Mouse (Mus musculus) MN1 (cell line): Measurements from ENCODE around the gene Hist1h2ab.
A peak's percentile ranks its signal among the peaks of the same experiment; 100 is the strongest.
"Not testable (repeated sequence)": the region's sequence is repeated elsewhere in the genome, so short reads cannot be mapped to it uniquely, and the experiment has no call there.

Experiments
- DNase-seq: peaks from one replicate; pipeline ENCODE4 v3.0.0-alpha.2; 2016; ENCODE audit warnings: low spot score

The Hist1h2ab gene

DNA sequence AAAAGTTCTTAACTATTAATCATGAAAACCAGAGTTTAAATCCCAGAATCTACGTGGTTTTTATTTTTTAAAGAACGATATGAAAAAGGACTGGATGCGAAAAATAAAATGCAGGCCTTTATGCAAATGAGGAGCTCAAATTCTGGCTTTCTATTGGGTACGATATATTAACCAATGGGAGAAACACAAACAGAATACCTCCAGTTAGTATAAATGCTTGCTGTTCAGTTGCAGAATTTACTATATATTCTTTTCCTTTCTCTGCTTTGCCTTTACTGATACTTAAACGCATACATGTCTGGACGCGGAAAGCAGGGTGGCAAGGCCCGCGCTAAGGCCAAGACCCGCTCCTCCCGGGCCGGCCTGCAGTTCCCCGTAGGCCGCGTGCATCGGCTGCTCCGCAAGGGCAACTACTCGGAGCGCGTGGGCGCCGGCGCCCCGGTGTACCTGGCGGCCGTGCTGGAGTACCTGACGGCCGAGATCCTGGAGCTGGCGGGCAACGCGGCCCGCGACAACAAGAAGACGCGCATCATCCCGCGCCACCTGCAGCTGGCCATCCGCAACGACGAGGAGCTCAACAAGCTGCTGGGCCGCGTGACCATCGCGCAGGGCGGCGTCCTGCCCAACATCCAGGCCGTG is at the start of gene Hist1h2ab:
Hist1h2ab (plus strand) TSS at position 288 of the 639 bp plus-strand sequence.
- DNase-seq: peak; percentile 74

DNA sequence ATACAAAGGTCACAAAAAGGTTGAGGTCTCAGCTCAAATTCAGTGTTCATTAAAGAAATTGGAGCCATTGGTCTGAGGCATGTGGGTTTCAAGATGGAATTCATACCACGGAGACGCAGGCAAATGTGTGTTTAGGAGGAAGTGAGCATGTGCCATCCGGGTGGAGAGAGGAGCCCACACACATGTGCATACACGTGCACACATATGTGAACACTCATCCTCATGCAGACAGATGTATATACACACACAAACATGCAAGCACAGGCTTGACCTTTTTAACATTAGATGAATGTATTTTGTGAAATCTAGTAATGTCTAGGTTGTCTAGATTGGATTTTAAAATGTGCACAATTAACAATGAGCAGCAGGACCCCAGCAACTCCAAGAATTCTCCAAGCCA is 48.7 kb upstream of the Hist1h2ab start:
- no peak for DNase-seq

DNA sequence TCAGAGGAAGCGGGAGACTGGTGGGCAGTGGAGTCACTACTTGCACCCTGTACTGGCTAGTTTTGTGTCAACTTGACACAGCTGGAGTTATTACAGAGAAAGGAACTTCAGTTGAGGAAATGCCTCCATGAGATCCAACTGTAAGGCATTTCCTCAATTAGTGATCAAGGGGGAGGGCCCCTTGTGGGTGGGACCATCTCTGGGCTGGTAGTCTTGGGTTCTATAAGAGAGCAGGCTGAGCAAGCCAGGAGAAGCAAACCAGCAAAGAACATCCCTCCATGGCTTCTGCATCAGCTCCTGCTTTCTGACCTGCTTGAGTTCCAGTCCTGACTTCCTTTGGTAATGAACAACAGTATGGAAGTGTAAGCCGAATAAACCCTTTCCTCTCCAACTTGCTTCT is 48.1 kb upstream of the Hist1h2ab start:
- not testable (repeated sequence) for DNase-seq

DNA sequence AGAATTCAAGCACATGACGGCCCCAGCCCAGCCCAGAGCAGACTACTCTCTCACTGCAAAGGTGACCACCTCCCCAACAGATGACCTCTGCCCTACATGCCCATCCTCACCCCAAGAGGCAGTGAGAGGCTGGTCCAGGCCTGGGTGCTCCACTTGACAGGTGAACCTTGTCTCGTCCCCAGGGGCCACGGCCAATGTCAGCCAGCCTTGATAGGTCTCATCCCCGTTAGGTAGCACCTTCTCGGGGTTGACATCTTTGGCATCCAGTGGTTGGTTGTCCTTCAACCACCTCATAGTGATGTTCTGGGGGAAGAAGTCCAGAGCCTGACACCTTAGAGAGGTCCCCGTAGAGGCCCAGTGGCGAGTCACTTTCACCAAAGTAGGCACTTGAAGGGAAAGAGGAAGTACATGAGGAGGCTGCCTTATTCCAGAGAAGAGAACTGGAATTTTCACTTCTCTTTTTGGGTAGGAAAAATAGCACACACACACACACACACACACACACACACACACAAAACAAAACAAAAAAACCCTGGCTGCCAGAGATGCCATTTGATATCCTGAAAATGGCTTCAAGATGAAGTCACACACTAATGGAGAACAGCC is 45.1 kb upstream of the Hist1h2ab start:
- no peak for DNase-seq

DNA sequence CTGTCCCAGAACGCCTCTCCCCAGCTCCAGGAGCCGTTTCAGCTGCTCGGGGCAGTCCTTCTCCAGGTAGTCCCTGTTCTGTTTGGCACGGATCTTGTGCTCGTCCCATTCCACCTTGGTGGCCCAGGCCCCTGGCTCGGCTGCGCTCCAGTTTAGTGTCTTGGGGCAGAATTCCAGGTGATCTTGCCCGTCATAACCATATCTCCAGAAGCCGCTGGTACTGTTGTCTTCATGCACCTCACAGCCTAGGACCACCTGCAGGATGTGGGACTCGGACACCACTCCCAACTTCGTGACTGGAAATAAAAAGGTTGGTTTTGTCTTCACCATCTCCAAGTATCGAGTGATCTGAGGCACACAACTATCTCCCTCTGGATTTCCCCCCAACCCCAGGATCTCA is 44.2 kb upstream of the Hist1h2ab start:
- no peak for DNase-seq

DNA sequence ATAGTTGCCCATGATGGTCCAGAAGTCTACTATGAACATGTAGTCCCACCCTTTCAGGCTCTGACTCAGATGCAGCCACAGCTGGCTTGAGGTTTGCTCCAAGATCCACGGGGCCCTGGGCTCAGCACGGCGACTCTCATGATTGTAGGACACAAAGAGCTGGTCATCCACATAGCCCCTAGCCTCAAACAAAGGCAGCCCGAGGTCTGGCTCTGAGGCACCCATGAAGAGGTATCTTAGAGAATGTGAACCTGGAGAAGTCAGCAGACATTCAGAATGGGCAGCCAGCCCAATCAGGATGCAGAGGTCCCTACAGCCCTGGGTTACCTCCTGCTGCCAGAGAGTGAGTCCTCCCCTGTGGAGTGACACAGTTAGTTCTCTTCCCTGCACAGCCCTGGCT is 42.9 kb upstream of the Hist1h2ab start:
- no peak for DNase-seq

DNA sequence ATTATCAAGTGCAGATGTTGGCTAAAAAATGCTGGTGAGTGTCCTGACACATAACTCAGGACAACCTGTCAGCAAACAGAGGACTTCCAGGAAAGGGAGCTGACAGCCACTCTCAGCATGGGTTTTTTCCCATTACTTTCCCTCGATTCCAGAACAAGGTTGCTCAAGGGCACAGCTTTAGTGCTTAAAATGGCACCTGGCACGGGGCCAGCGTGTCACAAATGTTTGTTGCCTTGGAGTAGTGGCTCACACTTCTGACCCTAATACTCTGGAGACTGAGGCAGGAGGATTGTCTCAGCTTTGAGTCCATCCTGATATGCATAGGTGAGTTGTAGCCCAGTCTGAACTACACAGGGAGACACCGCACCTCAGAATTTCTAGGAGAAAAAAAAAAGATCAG is 42.3 kb upstream of the Hist1h2ab start:
- no peak for DNase-seq

DNA sequence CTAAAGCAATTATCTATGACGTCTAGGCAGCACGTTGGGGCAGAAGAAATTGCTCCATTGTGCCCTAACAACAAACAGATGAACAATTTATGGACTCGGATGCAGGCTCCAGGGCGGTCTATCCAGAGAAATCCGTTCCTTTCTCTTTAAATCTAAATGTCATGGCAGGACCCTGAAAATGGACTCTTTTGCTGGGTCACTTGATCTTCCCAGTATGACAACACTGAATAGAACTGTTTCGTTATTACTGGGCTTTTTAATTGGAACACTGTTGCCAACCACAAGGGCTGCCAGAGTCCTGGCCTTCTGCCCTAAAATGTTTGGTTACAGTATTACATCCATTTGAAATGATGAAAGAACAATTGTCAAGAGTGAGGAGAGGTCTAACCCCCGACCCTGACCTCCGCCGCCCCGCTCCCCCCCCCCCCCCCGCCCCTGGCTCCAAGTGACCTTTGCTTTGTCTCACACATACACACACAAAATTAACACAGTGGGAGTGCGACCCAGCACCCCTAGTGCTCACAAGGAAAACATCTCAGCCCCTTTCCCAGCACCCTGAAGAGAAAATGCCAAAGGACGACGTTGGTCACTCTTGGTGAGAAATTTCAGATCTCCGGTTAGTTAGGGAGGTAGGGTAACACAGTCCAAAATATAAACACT is 41.1 kb upstream of the Hist1h2ab start:
- DNase-seq: peak; percentile 44

DNA sequence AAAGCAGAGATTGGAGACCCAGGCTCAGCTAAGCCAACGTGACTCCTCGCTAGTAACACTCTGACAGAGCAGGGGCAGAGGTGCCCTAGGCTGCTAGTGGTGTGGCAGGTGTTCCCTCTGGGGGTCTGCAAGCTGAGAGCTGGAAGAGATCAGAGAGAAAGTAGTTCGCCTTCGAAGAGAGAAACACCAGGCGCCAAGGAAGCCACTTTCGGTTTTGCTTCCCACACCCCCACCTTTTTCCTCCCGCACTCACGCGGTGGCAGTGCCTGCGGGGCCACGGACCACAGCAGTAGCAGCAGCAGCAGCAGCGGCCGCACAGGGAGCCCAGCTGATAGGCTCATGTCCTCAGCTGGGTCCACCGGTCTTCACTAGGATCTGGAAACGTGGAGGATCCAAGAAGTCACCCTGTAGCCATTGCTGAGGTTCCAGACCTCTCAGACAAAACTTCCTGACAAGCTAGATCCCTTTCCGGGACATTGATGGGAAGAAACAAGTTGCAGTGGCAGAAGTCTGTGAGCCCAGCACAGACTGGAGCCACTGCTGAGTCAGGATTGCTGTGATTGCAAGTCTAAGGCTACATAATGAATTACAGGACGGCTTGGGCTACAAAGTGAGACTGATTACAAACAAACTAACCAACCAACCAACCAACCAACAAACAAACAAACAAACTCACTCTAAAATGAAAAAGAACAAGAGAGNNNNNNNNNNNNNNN is 40.4 kb upstream of the Hist1h2ab start, which contains the start of gene Hfe:
Hfe (minus strand) TSS at position 481 of the 716 bp plus-strand sequence.
- DNase-seq: peak; percentile 76

DNA sequence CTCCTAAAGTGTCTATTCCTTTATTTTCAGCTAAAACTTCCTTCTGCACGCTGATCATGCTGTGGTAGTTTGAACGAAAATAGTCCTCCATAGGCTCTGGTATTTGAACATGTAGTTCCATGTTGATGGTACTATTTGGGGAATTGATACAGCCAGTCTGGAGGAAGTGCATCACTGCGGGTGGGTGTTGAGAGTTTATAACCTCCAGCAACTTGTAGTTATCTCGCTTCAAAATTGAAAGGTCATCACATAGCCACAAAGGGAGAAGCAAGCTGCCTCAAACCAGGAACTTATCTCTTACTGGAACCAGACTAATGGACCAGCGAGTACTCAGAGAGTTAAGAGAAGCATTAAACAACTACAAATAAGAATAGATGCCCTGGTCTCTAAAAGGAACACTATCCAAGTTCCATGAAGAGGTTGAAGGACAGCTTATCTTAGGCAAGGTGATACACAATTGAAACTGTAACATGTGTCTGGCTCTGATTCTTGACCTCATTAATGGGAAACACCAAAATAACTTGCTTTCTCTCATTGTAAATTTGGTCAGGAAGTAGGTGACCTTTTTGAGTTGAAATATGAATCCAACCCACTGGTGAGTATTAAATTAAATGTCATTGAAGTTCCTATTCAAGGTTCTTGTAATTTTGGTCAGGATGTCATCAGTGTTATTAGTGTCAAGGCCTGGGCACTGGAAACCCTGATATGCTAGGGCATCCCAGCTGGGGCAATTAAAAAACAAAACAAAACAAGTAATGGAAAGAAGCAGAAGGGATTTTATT is 34.5 kb upstream of the Hist1h2ab start:
- DNase-seq: no peak

DNA sequence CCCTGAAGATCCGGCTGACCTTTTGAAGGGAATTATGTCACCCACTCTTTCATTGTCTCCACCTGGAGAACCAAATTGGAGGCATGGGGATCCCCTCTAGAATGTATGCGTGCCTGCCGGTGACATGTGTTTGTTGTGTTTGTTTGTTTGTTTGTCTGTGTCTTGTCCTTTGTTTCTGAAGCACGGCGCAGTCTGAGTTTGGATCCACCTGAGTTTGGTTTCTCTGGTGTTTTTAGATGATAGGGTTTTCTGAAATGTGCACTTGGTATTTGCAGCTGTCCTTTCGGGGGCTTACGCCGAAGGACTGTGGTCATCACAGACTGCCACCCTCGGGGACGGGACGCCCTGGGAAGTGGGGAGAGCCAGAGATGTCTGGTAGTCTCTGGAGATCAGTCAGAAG is 33.8 kb upstream of the Hist1h2ab start:
- no peak for DNase-seq

DNA sequence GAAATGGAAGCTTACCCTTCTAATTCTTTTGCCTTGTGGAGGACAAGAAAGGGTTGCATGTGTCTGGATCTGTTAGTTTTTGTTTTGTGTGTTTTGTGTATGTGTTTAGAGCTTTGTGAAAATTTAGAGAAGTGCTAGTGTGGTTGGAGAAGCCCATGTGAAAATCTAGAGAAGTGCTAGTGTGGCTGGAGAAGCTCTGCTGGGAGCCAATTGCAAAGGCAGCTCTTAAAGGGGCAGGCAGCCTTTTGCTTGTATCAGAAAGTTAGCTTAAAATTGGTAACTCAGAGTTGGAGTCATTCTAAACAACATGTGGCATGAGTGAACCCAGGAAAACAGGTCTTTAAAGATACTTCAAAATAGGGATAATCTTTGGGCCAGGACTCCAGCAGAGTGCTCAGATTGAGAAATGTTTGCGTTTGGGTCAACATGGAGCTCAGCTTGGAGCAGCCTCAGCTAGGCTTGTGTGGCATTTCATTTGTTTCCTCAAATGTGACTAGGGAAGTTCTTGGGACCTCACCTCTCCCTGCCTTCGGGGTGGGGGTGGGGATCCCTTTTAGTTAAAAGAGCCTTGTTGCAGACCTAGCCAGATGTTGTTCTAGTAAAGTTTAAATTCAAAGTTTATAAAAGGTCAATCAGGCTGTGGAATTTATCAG is 33.2 kb upstream of the Hist1h2ab start:
- DNase-seq: not testable (repeated sequence)

DNA sequence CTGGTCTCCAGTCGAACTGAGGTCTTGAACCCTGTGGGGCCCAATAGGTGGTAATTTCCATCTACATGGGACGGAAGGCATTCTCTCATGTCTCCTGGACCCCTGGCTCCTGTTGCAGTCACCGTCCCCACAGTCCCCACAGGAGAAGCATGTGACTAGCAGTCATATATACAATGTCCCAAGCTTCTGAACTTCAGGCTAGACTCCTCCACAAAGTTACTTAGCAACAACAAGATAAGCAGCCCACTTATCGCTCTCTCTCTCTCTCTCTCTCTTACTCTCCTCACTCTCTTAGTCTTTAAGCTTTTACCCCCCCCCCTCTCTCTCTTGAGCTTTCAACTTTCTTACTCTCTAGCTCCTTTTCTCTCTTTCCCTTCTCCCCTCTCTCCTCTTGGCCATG is 26.7 kb upstream of the Hist1h2ab start:
- no peak for DNase-seq

DNA sequence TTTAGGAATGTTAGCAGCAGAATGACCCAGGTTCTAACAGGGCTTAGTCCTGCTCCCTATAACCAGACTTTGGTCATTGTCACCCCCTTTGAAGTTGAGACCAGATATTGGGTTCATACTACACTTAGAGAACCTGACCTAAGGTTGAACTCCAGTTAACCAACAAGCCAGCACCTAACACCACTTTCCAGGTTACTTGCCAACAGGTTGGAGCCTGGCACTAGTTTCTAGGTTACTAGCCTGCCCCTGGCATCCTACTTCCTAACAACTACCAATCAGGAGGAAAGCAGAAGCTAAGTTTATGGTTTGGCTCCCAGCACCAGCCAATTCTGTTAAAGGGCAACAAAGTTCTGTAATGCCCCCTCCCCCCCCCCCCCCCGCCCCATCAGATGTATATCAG is 25.7 kb upstream of the Hist1h2ab start:
- DNase-seq: no peak

DNA sequence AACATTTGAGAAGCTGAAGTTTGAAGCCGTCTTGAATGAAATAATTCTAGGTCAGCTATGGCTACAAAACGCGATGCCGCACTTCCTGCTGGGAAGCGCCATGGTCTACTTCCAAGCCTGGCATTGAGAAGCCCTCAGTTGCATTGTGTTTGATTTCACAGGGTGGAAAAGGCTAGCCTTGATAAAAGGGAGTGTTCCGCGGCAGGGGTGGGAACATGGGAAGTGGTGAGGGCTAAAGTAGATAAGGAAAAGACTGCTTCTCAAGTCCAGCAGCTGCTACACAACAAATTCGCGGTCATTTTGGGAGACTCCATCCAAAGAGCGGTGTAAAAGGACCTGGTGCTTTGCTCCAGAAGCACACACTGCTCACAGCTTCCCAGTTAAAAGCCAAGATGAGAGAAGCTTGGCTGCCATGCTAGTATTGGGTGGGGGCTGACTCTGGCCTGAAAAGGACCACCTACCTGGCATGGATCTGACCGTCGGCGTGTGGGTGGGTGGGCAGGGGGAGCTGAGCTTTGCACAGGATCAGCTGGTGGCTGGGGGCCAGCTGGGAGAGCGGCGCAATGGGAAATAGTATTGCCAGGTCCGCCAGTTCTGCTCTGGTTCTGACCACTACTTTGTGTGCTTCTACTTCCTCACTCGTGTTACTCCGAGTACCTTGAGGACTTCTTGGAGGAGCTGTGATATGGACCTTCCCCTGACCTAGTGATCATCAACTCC is 22.3 kb upstream of the Hist1h2ab start:
- DNase-seq: no peak

DNA sequence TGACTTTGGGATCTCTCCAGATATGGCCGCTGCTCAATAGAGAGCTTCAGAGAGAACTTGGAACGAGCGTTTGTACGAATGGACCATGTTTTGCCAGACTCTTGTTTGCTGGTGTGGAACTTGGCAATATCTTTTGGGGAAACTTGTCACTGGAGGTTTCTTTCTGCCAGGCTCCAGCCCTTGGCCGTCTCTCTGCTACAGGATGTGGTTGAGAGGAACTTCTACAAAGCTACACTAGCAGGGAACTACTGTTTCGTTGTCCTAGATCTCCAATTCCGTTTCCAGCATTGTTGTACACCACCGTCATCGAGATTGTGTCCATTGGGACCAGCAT is 21.8 kb upstream of the Hist1h2ab start:
- no peak for DNase-seq

DNA sequence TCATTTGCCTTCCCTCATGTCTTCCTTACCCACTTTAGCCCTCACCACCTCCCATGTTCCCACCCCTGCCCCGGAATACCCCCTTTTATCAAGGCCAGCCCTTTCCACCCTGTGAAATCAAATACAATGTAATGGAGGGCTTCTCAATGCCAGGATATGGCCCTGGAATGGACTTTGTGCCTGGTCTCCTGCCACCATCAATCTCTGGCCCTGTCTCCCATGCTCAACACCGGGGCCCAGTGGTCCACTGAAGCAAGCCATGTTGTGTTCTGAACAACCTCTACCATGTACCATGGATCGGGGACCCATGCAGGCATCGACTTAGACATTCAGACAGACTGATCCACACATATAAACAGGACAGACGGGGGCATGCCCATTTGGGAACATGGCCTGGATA is 21.2 kb upstream of the Hist1h2ab start:
- DNase-seq: no peak

DNA sequence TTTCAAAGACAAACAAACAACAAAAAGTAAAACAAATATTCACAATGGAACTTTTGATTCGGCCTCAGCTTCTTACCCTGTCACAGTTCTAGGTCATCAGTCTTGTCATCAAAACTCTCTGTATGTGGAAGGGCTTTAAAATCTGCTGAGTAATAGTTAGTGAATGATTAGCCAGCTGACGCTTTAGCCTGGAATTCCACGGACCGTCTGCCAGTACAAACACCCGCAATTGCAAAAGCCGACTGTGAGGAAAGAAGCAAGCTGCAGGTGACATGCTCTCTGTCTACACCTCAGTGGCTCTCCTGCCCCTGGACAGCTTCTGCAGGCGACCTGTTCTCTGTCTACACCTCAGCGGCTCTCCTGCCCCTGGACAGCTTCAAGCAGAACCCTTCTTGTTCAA is 20.4 kb upstream of the Hist1h2ab start:
- DNase-seq: no peak

DNA sequence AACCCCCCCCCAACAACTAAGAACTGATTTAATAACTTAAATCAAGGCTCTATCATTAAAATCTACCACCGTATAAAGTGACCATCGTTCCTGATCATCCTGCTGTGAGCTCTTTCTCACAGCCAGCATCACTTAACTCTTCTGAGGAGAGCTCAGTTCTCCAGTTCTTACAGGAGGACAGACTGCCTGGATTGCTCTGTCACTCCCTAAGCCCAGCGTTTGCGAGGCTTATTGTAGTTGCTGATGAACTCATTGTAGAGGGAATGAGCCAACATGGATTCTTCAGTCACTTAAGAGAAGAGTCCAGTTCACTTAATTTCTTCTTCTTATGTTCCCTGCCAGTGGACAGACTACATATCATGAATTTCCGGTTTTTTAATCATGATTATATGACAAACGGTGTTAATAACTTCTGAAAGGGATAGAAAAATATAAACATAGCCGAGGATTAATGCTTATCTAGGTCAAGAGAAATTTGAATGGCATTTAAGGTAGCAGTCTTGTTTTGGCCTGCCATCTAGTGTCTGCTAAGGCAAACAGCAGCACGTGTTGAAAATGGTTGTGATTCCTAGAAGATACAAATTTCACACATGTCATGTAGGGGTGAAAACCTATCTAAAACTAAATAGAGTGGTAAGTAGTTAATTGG is 18.6 kb upstream of the Hist1h2ab start:
- peak; percentile 52 for DNase-seq

DNA sequence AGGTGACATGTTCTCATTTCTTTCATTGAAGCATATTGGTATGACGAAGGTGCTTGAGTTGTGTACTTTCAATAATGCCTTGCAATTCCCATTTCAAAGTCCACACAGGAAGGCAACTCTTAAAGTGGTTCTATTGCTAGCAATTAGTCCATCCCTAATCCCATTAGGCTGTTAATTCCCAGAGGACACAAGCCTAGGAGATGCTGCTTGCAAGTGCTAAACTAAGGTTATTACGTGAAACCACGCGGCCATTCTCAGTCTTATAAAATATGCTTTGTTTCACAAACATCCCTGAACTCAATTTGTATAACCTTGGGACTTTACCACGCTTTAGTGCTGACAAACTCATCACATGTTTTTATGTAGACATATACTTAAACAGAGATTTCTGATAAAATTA is 13.8 kb upstream of the Hist1h2ab start:
- peak; percentile 68 for DNase-seq
